Mouse (Mus musculus) limb, embryonic 11.5 days (tissue): ENCODE measurements around the gene Brk1. TPM values are rescaled to one million over a fixed set of nuclear protein-coding genes. Genes with fewer than 3 reads are reported as not detected.

Source experiments
- ATAC-seq: fragments of 200-750 bp; cut with Nextera tagmentation; 2 replicates; pipeline ENCODE4 v1.8.0; 2017; ENCODE audit warnings: low read depth; ENCODE audit not compliant: insufficient number of reproducible peaks, low FRiP score, low TSS enrichment
- DNase-seq: peaks from one replicate; pipeline ENCODE4 v3.0.0-alpha.2; 2015; ENCODE audit warnings: low spot score
- H3K27ac ChIP-seq: fragments of 300-500 bp; sonication (generic); replicated peaks from 2 replicates; pipeline ENCODE4 v1.5.1; 2014; ENCODE audit warnings: low read depth, mild to moderate bottlenecking, low read length
- H3K27me3 ChIP-seq: fragments of 300-500 bp; sonication (generic); 2 replicates; pipeline ENCODE4 v1.6.1; 2014; ENCODE audit warnings: mild to moderate bottlenecking, low read length, mixed read lengths; ENCODE audit not compliant: control insufficient read depth, insufficient read depth
- H3K36me3 ChIP-seq: fragments of 300-500 bp; sonication (generic); 2 replicates; pipeline ENCODE4 v1.6.1; 2014; ENCODE audit warnings: mild to moderate bottlenecking, low read length, moderate library complexity, mixed read lengths; ENCODE audit not compliant: control insufficient read depth, insufficient read depth
- H3K4me1 ChIP-seq: fragments of 300-500 bp; sonication (generic); 2 replicates; pipeline ENCODE4 v1.6.1; 2014; ENCODE audit warnings: low read length, mixed read lengths; ENCODE audit not compliant: control insufficient read depth, insufficient read depth
- H3K4me2 ChIP-seq: fragments of 300-500 bp; sonication (generic); 2 replicates; pipeline ENCODE4 v1.6.1; 2014; ENCODE audit warnings: low read depth, mild to moderate bottlenecking, moderate library complexity; ENCODE audit not compliant: severe bottlenecking
- H3K4me3 ChIP-seq: fragments of 300-500 bp; sonication (generic); 2 replicates; pipeline ENCODE4 v1.5.1; 2014; ENCODE audit warnings: low read depth, low read length
- H3K9ac ChIP-seq: fragments of 300-500 bp; sonication (generic); 2 replicates; pipeline ENCODE4 v1.6.1; 2014; ENCODE audit warnings: mild to moderate bottlenecking, low read length
- H3K9me3 ChIP-seq: fragments of 300-500 bp; sonication (generic); 2 replicates; pipeline ENCODE4 v1.6.1; 2016; ENCODE audit warnings: low read length; ENCODE audit not compliant: control insufficient read depth
- WGBS: fragments of 180-500 bp; shearing (Covaris S2); extraction: QIAGEN DNeasy Blood & Tissue Kit; methylation state at CpG from one replicate; pipeline ENCODE4 v1.1.7; 2014; 5-methylcytosine and 5-hydroxymethylcytosine counted together
- polyA plus RNA-seq: library from polyadenylated mRNA; unstranded; fragments of >200 nt; fragmentation: Nextera tagmentation; extraction: Ambion mirVana; gene quantifications from 2 replicates; pipeline ENCODE4 v1.2.1, GENCODE M21; 2014

Gene Brk1
- 220 and 221 TPM in 2 replicates for polyA plus RNA-seq

- Histone ChIP-seq H3K9ac (peak within 1 kb of the TSS; percentile 87), H3K27ac (peak within 1 kb of the TSS; percentile 10; the same call in 1 of the 2 replicates), H3K36me3 (no peaks in the 10 kb centered on the region), H3K4me1 (no peaks in the 10 kb centered on the region), H3K27me3 (no peaks in the 10 kb centered on the region), H3K4me3 (peak within 1 kb of the TSS; percentile 92), H3K4me2 (peak within 1 kb of the TSS; percentile 83), H3K9me3 (no peaks in the 10 kb centered on the region)
- DNase-seq (peak; percentile 88), ATAC-seq (peak; percentile 89)
- WGBS = under 1% methylated on average over 56 of the region's 65 CpGs
Measured at GRCm38 (mm10) chr6:113604432-113605223, at the start of gene Brk1. TSS of gene Brk1 (plus strand) at chr6:113604772.

DNA sequence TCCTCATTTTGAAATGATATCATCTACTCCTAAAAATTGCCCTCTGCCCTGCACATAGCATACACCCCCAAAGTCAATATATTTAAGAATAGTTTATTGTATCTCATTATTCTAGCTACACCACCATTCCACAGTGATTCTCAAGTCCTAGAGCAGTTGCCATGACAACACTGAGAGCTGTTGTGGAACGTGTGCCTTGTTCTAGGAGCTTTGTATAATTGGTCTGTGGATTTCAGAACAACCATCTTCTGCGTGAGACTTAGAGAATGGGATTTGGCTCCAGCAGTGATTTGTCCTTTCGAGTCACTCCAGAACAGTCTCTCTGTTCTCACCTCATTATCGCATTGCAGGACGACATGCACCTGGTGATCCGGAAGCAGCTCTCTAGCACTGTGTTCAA is 44.8 kb upstream of the Brk1 start:
- no peaks in the 10 kb centered on the region for H3K27me3 ChIP-seq
- H3K9ac ChIP-seq = no peak overlapping the region
- DNase-seq (no peak), ATAC-seq (no peak)
- no peaks in the 10 kb centered on the region for H3K4me1 ChIP-seq
- H3K4me2 ChIP-seq = no peak overlapping the region
- no peaks in the 10 kb centered on the region for H3K9me3 ChIP-seq
- no peak overlapping the region for H3K27ac ChIP-seq
- H3K36me3 ChIP-seq = peaks cover under 1% of the 10 kb centered on the region; the same call in 1 of the 2 replicates
- WGBS = 88% methylated on average over 6 of the region's 6 CpGs
- H3K4me3 ChIP-seq = no peak overlapping the region

DNA sequence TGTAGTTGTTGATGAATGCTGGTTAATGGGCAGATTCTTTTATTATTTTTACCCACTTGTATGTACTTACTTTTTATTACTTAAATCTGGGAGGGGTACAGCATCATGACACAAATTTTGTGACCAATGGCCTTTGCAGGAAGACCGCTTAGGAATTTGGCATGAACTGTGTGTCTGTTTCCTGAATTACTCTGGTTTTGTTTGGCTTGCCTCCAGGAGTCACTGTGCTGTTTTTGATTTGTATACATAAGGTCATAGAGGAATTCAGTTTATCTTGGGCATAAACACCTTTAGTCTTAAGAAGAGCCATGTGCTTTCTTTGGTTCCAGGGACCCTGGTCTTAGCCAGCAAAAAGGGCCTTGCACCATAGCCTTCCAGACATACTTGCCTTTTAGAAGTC is 40.0 kb upstream of the Brk1 start:
- Histone ChIP-seq H3K4me3 (no peak overlapping the region), H3K9ac (no peak overlapping the region), H3K4me2 (no peak overlapping the region), H3K27ac (no peak overlapping the region), H3K27me3 (no peaks in the 10 kb centered on the region), H3K4me1 (no peaks in the 10 kb centered on the region), H3K9me3 (no peaks in the 10 kb centered on the region), H3K36me3 (peaks cover 2% of the 10 kb centered on the region; the same call in 1 of the 2 replicates)
- DNase-seq = no peak
- ATAC-seq = no peak
- WGBS = 86% methylated on average over 1 of the region's 1 CpGs

GRCm38 (mm10) chr6:113576044-113576443 is 28.5 kb upstream of the Brk1 start:
- Histone ChIP-seq H3K36me3 (peaks cover 7% of the 10 kb centered on the region), H3K4me1 (no peaks in the 10 kb centered on the region), H3K4me3 (no peak overlapping the region), H3K9me3 (no peaks in the 10 kb centered on the region), H3K9ac (no peak overlapping the region), H3K27me3 (no peaks in the 10 kb centered on the region), H3K4me2 (no peak overlapping the region), H3K27ac (no peak overlapping the region)
- DNase-seq (no peak), ATAC-seq (no peak)
- WGBS = 97% methylated on average over 6 of the region's 6 CpGs

DNA sequence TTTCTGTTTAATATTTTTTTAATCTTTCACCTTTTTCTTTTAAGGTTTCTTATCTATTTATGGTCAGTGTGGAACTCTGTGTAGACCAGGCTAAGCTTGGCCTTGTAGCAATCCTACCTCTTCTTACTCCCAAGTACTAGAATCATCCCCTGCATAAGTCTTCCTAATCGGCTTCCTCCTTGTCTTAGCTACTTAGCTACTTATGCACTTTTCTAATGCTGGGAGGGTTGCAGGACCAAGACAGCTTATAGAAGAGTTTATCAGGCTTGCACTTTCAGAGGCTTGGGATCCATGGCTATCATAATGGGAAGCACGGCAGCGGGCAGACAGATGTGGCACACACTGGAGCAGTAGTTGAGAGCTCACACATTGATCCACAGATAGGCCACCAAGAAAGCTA is 25.3 kb upstream of the Brk1 start:
- ATAC-seq = no peak
- Histone ChIP-seq H3K9ac (no peak overlapping the region), H3K4me1 (no peaks in the 10 kb centered on the region), H3K4me3 (no peak overlapping the region), H3K36me3 (peaks cover 7% of the 10 kb centered on the region), H3K4me2 (no peak overlapping the region), H3K27ac (no peak overlapping the region), H3K27me3 (no peaks in the 10 kb centered on the region), H3K9me3 (no peaks in the 10 kb centered on the region)
- no peak for DNase-seq
- 95% methylated on average over 3 of the region's 3 CpGs for WGBS

GRCm38 (mm10) chr6:113583023-113583422 is 21.5 kb upstream of the Brk1 start:
- H3K9me3 ChIP-seq = no peaks in the 10 kb centered on the region
- DNase-seq = no peak
- no peak for ATAC-seq

DNA sequence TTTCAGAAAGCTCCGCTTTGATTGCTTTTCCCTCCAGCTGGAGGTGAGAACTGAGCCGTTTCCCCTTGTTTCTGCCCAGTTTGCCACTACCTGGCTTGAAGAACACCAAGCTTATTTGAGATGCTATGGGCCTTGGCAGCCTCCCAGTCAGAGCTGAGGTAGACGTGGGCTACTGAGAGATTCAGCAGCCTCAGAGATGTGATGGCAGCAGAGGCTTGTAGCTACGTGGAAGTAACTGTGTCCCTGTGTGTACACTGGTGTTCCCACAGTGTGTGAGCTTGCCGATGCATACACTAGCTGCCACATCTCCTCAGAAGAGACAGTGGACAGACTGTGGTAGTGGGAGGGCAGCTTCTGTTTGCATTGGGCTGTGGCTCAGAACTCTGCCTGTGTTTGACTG is 19.5 kb upstream of the Brk1 start:
- Histone ChIP-seq H3K36me3 (no peaks in the 10 kb centered on the region; the same call in 1 of the 2 replicates), H3K27me3 (no peaks in the 10 kb centered on the region), H3K27ac (no peak overlapping the region), H3K4me2 (no peak overlapping the region), H3K9me3 (no peaks in the 10 kb centered on the region), H3K4me3 (no peak overlapping the region), H3K4me1 (no peaks in the 10 kb centered on the region), H3K9ac (no peak overlapping the region)
- no peak for DNase-seq
- 94% methylated on average over 5 of the region's 5 CpGs for WGBS
- ATAC-seq = no peak

More at GRCm38 (mm10) chr6:113583023-113583422, 21.5 kb upstream of the Brk1 start:
- Histone ChIP-seq H3K4me1 (no peaks in the 10 kb centered on the region), H3K27ac (no peak overlapping the region), H3K36me3 (no peaks in the 10 kb centered on the region; the same call in 1 of the 2 replicates), H3K27me3 (no peaks in the 10 kb centered on the region), H3K9ac (no peak overlapping the region), H3K4me3 (no peak overlapping the region), H3K4me2 (no peak overlapping the region)
- 94% methylated on average over 4 of the region's 4 CpGs for WGBS

- Histone ChIP-seq H3K4me2 (no peak overlapping the region), H3K9ac (no peak overlapping the region), H3K4me3 (no peak overlapping the region), H3K27me3 (no peaks in the 10 kb centered on the region), H3K4me1 (no peaks in the 10 kb centered on the region), H3K36me3 (no peaks in the 10 kb centered on the region; the same call in 1 of the 2 replicates), H3K27ac (no peak overlapping the region), H3K9me3 (no peaks in the 10 kb centered on the region)
- ATAC-seq (no peak), DNase-seq (no peak)
- WGBS = 87% methylated on average over 5 of the region's 5 CpGs
Measured at GRCm38 (mm10) chr6:113586466-113587183, 17.9 kb upstream of the Brk1 start.
